Mouse (Mus musculus) layer of hippocampus, postnatal 36 days (tissue): ENCODE measurements around the gene Zdhhc6. TPM values are rescaled to one million over a fixed set of nuclear protein-coding genes. Genes with fewer than 3 reads are reported as not detected.

Source experiments
- DNase-seq, 2 experiments: peaks; one replicate each; pipeline ENCODE4 v3.0.0; 2022
- total RNA-seq, 2 experiments: library from RNA; stranded (reverse); gene quantifications; 2 replicates each; pipeline ENCODE4 v1.2.3; 2021

The Zdhhc6 gene
- total RNA-seq, 2 experiments from 2014 or later = 27.2 to 28.6 TPM

- no peak for DNase-seq
These were observed 15.3 kb downstream of the Zdhhc6 start for GRCm38 (mm10) chr19:55300525-55300924.

GRCm38 (mm10) chr19:55299378-55299777 lies 16.5 kb downstream of the Zdhhc6 start:
- DNase-seq = no peak

GRCm38 (mm10) chr19:55297961-55298360 lies 17.9 kb downstream of the Zdhhc6 start:
- DNase-seq = no peak

- no peak for DNase-seq
These were observed 18.3 kb downstream of the Zdhhc6 start for GRCm38 (mm10) chr19:55297489-55297888.

GRCm38 (mm10) chr19:55296301-55296700 lies 19.5 kb downstream of the Zdhhc6 start:
- no peak for DNase-seq

- DNase-seq = no peak
These were observed 20.3 kb downstream of the Zdhhc6 start for GRCm38 (mm10) chr19:55295556-55295955.

- no peak for DNase-seq
These were observed 20.8 kb downstream of the Zdhhc6 start for GRCm38 (mm10) chr19:55295075-55295474.

GRCm38 (mm10) chr19:55293175-55293574 lies 22.7 kb downstream of the Zdhhc6 start:
- no peak for DNase-seq

- no peak for DNase-seq
These were observed 23.5 kb downstream of the Zdhhc6 start for GRCm38 (mm10) chr19:55292210-55292850.

- no peak for DNase-seq
These were observed 25.1 kb downstream of the Zdhhc6 start for GRCm38 (mm10) chr19:55290621-55291270.

- no peak for DNase-seq
These were observed 26.9 kb downstream of the Zdhhc6 start for GRCm38 (mm10) chr19:55288974-55289373.

GRCm38 (mm10) chr19:55286034-55286433 lies 29.8 kb downstream of the Zdhhc6 start:
- no peak for DNase-seq

- no peak for DNase-seq
These were observed 31.7 kb downstream of the Zdhhc6 start for GRCm38 (mm10) chr19:55284093-55284492.

GRCm38 (mm10) chr19:55276770-55277169 lies 39.1 kb downstream of the Zdhhc6 start:
- DNase-seq = no peak

- no peak for DNase-seq
These were observed 39.7 kb downstream of the Zdhhc6 start for GRCm38 (mm10) chr19:55276100-55276499.

- no peak for DNase-seq
These were observed 42.5 kb downstream of the Zdhhc6 start for GRCm38 (mm10) chr19:55273340-55273739.

GRCm38 (mm10) chr19:55271448-55271847 lies 44.4 kb downstream of the Zdhhc6 start:
- DNase-seq = no peak

GRCm38 (mm10) chr19:55269051-55269450 lies 46.8 kb downstream of the Zdhhc6 start:
- no peak for DNase-seq

GRCm38 (mm10) chr19:55268150-55268549 lies 47.7 kb downstream of the Zdhhc6 start:
- no peak for DNase-seq

- no peak for DNase-seq
These were observed 49.0 kb downstream of the Zdhhc6 start for GRCm38 (mm10) chr19:55266786-55267185.

GRCm38 (mm10) chr19:55265269-55265668 lies 50.6 kb downstream of the Zdhhc6 start:
- no peak for DNase-seq

GRCm38 (mm10) chr19:55260389-55261184 lies 55.2 kb downstream of the Zdhhc6 start:
- no peak for DNase-seq

GRCm38 (mm10) chr19:55258514-55258913 lies 57.3 kb downstream of the Zdhhc6 start:
- no peak for DNase-seq
